Mouse (Mus musculus) embryonic fibroblast, embryonic 13.5 days (primary cell): ENCODE data around the gene C330007P06Rik.

ENCODE experiments used
- CTCF ChIP-seq: IDR thresholded peaks from 2 replicates; pipeline ENCODE4 v1.5.1; 2011; ENCODE audit warnings: mild to moderate bottlenecking, control low read depth, low read length, moderate library complexity, borderline replicate concordance; ENCODE audit not compliant: insufficient read depth
- POLR2A ChIP-seq: IDR thresholded peaks from 2 replicates; pipeline ENCODE4 v1.6.1; 2011; ENCODE audit warnings: low read depth, mild to moderate bottlenecking, control low read depth, low read length, moderate library complexity

DNA sequence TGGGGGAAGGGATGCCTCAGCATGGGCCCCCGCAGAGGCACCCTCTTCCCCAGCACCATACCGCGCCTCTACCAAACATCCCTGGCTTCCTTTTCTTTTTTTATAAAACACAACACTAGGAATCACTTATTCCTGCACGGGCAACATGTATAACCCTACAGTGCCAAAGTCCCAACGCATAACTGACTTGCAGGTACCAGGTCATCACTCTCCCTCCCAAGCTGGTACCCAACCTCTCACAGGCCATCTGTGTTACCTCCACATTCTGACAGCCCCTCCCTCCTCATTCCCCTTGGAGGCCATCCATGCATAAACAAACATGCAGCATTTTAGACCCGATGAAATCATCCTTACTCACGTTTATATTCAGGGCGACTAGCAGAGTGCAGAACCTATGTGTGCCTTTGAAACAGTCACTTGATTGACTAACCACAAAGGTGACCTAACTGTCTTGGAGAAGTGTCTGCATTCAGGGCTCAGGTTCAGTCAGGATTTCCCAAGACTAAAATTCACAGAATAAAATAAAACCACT is 57.5 kb downstream of the C330007P06Rik start:
- no peak for TF ChIP-seq CTCF
- no peak for TF ChIP-seq POLR2A
